Mouse (Mus musculus) CH12.LX (cell line): ENCODE measurements around the gene Gsto2. TPM values are rescaled to one million over a fixed set of nuclear protein-coding genes. Genes with fewer than 3 reads are reported as not detected.

ENCODE experiments used
- DNase-seq: peaks from one replicate; pipeline ENCODE4 v3.0.0-alpha.2; 2013; ENCODE audit errors: extremely low read depth
- H3K27ac ChIP-seq: 2 replicates; pipeline ENCODE4 v1.5.1; 2012; ENCODE audit warnings: low read depth, mild to moderate bottlenecking, control low read depth, moderate library complexity; ENCODE audit not compliant: insufficient read depth
- H3K27me3 ChIP-seq: replicated peaks from 2 replicates; pipeline ENCODE3; 2012; ENCODE audit warnings: inconsistent platforms
- H3K36me3 ChIP-seq, 2 experiments: replicated peaks in 1 of 2; 2 replicates each; pipeline versions ENCODE3 to v1.6.1; 2012; ENCODE audit warnings: inconsistent platforms in 1 of 2, low read length in 1 of 2, mild to moderate bottlenecking in 1 of 2, mixed read lengths in 1 of 2, moderate library complexity in 1 of 2; ENCODE audit not compliant: control insufficient read depth in 1 of 2, insufficient read depth in 1 of 2
- H3K4me1 ChIP-seq, 2 experiments: 2 replicates each; pipeline ENCODE4 v1.6.1; 2012; ENCODE audit warnings: inconsistent platforms in 1 of 2, moderate library complexity in 1 of 2; ENCODE audit not compliant: insufficient read depth in 2 of 2, control insufficient read depth in 1 of 2
- H3K4me2 ChIP-seq: 2 replicates; pipeline ENCODE4 v1.6.1; 2012; ENCODE audit warnings: low read depth, mild to moderate bottlenecking, control low read depth; ENCODE audit not compliant: poor library complexity, insufficient read depth, severe bottlenecking
- H3K4me3 ChIP-seq, 3 experiments: fragments of 150-350 bp in 1 of 3; sonication (generic) in 1 of 3; replicated peaks in 1 of 3; 2 replicates each; pipeline versions ENCODE3 to v1.5.1; 2011 to 2012; ENCODE audit warnings: low read depth in 2 of 3, low read length in 2 of 3, mild to moderate bottlenecking in 2 of 3, moderate library complexity in 2 of 3, control low read depth in 1 of 3, improper control_type of control experiment in 1 of 3, inconsistent platforms in 1 of 3, mixed read lengths in 1 of 3; ENCODE audit not compliant: poor library complexity in 1 of 3
- H3K79me2 ChIP-seq: replicated peaks from 2 replicates; pipeline ENCODE4 v1.6.1; 2012; ENCODE audit warnings: mild to moderate bottlenecking, moderate library complexity; ENCODE audit not compliant: control insufficient read depth, poor library complexity, insufficient read depth, severe bottlenecking; ENCODE audit errors: extremely low read depth
- H3K9ac ChIP-seq: 2 replicates; pipeline ENCODE4 v1.6.1; 2012; ENCODE audit warnings: low read depth, mild to moderate bottlenecking, control low read depth, moderate library complexity; ENCODE audit not compliant: insufficient read depth
- H3K9me3 ChIP-seq: replicated peaks from 2 replicates; pipeline ENCODE3; 2012; ENCODE audit warnings: low read length, inconsistent platforms, mixed read lengths
- CHD1 ChIP-seq: IDR thresholded peaks from 2 replicates; pipeline ENCODE4 v1.6.1; 2012; ENCODE audit warnings: low read depth, low read length, improper control_type of control experiment, inconsistent platforms
- CTCF ChIP-seq, 2 experiments: IDR thresholded peaks in 1 of 2; conservative IDR thresholded peaks in 1 of 2; 2 replicates each; pipeline ENCODE4 v1.5.1; 2011 to 2012; ENCODE audit warnings: low read depth in 2 of 2, low read length in 2 of 2, improper control_type of control experiment in 1 of 2, inconsistent platforms in 1 of 2, mild to moderate bottlenecking in 1 of 2, moderate library complexity in 1 of 2
- EP300 ChIP-seq: IDR thresholded peaks from 2 replicates; pipeline ENCODE4 v1.6.1; 2011; ENCODE audit warnings: low read length, improper control_type of control experiment
- ETS1 ChIP-seq: conservative IDR thresholded peaks from 2 replicates; pipeline ENCODE4 v1.6.1; 2012; ENCODE audit warnings: low read depth, mild to moderate bottlenecking, inconsistent platforms, low read length, improper control_type of control experiment, moderate library complexity
- GABPA ChIP-seq: IDR thresholded peaks from 2 replicates; pipeline ENCODE4 v1.6.1; 2012; ENCODE audit warnings: low read depth, low read length, improper control_type of control experiment, inconsistent platforms; ENCODE audit not compliant: insufficient replicate concordance
- IRF4 ChIP-seq: IDR thresholded peaks from 2 replicates; pipeline ENCODE4 v1.6.1; 2014; ENCODE audit warnings: low read depth, mild to moderate bottlenecking, inconsistent platforms, low read length, improper control_type of control experiment
- JUN ChIP-seq: IDR thresholded peaks from 2 replicates; pipeline ENCODE4 v1.6.1; 2011; ENCODE audit warnings: low read depth, mild to moderate bottlenecking, low read length, improper control_type of control experiment, moderate library complexity; ENCODE audit not compliant: insufficient read depth
- KAT2A ChIP-seq: IDR thresholded peaks from 2 replicates; pipeline ENCODE4 v1.6.1; 2012; ENCODE audit warnings: low read length, improper control_type of control experiment, inconsistent platforms; ENCODE audit not compliant: insufficient replicate concordance
- MAX ChIP-seq: IDR thresholded peaks from 2 replicates; pipeline ENCODE4 v1.6.1; 2011; ENCODE audit warnings: low read length, improper control_type of control experiment
- MXI1 ChIP-seq: IDR thresholded peaks from 2 replicates; pipeline ENCODE4 v1.6.1; 2011; ENCODE audit warnings: mild to moderate bottlenecking, low read depth, low read length, improper control_type of control experiment
- NELFE ChIP-seq: IDR thresholded peaks from 2 replicates; pipeline ENCODE4 v1.6.1; 2011; ENCODE audit warnings: low read depth, low read length, improper control_type of control experiment
- NRF1 ChIP-seq: IDR thresholded peaks from 2 replicates; pipeline ENCODE4 v1.6.1; 2014; ENCODE audit warnings: low read depth, mild to moderate bottlenecking, inconsistent platforms, low read length, improper control_type of control experiment, moderate library complexity
- SIN3A ChIP-seq: IDR thresholded peaks from 2 replicates; pipeline ENCODE4 v1.6.1; 2012; ENCODE audit warnings: low read length, improper control_type of control experiment, inconsistent platforms
- SMC3 ChIP-seq: IDR thresholded peaks from 2 replicates; pipeline ENCODE4 v1.6.1; 2011; ENCODE audit warnings: low read depth, low read length, improper control_type of control experiment
- USF1 ChIP-seq: IDR thresholded peaks from 2 replicates; pipeline ENCODE4 v1.6.1; 2014; ENCODE audit warnings: low read depth, mild to moderate bottlenecking, inconsistent platforms, low read length, improper control_type of control experiment
- ZKSCAN1 ChIP-seq: IDR thresholded peaks from 2 replicates; pipeline ENCODE4 v1.6.1; 2012; ENCODE audit warnings: low read depth, inconsistent platforms, low read length, improper control_type of control experiment, borderline replicate concordance
- ZMIZ1 ChIP-seq: IDR thresholded peaks from 2 replicates; pipeline ENCODE4 v1.6.1; 2012; ENCODE audit warnings: low read depth, mild to moderate bottlenecking, inconsistent platforms, low read length, improper control_type of control experiment
- dilution Hi-C: fragments of 300-500 bp; cut with MboI; formaldehyde crosslinking; loops from 2 replicates; pipeline ENCODE4 v1.14.3; 2020; ENCODE audit warnings: low sequenced_read_pairs; ENCODE audit not compliant: extremely low pct_unique_long_range_greater_than_20kb, extremely low pct_ligation_motif_present
- in situ Hi-C: fragments of 300-500 bp; cut with MboI; formaldehyde crosslinking; loops from 3 replicates; pipeline ENCODE4 v1.14.3; 2019; ENCODE audit warnings: low sequenced_read_pairs, low pct_ligation_motif_present, low pct_unique_long_range_greater_than_20kb, mixed read lengths
- polyA plus RNA-seq: library from polyadenylated mRNA; unstranded; fragments of >175 nt; gene quantifications from 2 replicates; pipeline ENCODE4 v1.2.1, GENCODE M21; 2012; ENCODE audit warnings: low read depth; ENCODE audit not compliant: insufficient read length
- total RNA-seq, 2 experiments: library from RNA; depleted of rRNA; stranded (reverse); fragments of 300-350 nt in 1 of 2; fragments of >200 nt in 1 of 2; gene quantifications; 2 replicates each; pipeline ENCODE4 v1.2.3; 2012 to 2014

Gene Gsto2
- total and polyA plus RNA-seq, 3 experiments, result 0.49 to 1.4 (median 1.3) TPM

DNA sequence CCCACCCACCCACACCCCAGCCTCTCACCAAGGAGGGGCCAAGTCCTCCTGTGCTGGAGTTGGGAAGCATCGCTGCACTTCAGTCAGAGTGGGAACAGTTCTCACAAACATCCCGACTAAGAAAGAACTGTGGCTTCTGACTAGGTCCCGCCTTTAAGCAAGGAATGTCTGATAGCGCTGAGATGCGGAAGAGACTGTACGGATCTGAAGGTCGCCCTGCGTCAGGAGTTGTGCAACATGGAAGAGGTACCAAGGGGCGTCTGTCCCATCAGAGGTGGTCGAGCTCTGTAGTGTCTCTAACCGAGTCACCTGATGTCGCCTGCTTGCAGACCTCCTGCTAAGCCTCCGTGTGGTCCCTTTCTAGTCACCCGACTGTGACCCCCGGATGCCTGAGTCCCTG lies 10.9 kb downstream of the Gsto2 start:
- in situ Hi-C loops, result no loop called here
- no peak overlapping the region for H3K9ac ChIP-seq
- H3K36me3 ChIP-seq, result no peaks in the 10 kb centered on the region
- no peak overlapping the region for H3K4me3 ChIP-seq
- no peaks in the 10 kb centered on the region for H3K9me3 ChIP-seq
- peaks cover 3% of the 10 kb centered on the region for H3K27me3 ChIP-seq
- H3K4me2 ChIP-seq, result no peak overlapping the region
- no peaks in the 10 kb centered on the region for H3K79me2 ChIP-seq
- no peak overlapping the region for H3K27ac ChIP-seq
- no peaks in the 10 kb centered on the region for H3K4me1 ChIP-seq
- TF ChIP-seq CHD1, result no peak
- TF ChIP-seq MAX, result no peak
- TF ChIP-seq JUN, result no peak
- no peak for TF ChIP-seq ZMIZ1
- TF ChIP-seq GABPA, result no peak
- no peak for TF ChIP-seq NELFE
- TF ChIP-seq NRF1, result no peak
- no peak for TF ChIP-seq MXI1
- no peak for TF ChIP-seq KAT2A
- no peak for TF ChIP-seq EP300
- TF ChIP-seq ETS1, result no peak
- no peak for DNase-seq
- dilution Hi-C loops, result no loop called here

DNA sequence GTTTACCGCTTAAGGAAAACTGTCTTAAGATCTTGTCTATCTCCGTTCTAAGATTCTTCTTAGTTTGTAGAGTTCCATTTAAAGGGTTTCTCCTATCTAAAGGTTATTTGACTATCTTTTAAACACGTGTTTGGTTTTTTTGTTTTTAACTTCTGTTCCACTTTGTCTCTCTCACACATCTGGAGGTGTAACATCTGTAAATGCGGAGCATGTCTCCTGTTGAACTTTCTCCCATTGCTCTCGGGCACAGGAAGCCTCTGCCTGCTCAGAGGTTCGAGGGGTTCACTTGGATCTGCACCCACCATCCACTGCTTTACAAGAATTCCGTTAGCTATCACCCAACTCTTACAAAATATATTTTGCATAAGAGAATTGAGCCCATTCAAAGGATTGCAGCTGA lies 16.2 kb downstream of the Gsto2 start:
- in situ Hi-C loops (loop anchor here (5.0 kb wide), 1 partner anchor 51 kb away; no protein-coding TSS in a partner anchor), dilution Hi-C loops (no loop called here)
- Histone ChIP-seq H3K4me1 (peaks cover 3 to 21% of the 10 kb centered on the region in 2 experiments; a peak in 3 of 4 replicates), H3K4me2 (no peak overlapping the region), H3K9ac (no peak overlapping the region), H3K36me3 (no peaks in the 10 kb centered on the region), H3K9me3 (no peaks in the 10 kb centered on the region), H3K27me3 (peaks cover 1% of the 10 kb centered on the region), H3K4me3 (no peak overlapping the region), H3K27ac (no peak overlapping the region), H3K79me2 (no peaks in the 10 kb centered on the region)
- no peak for DNase-seq
- no peak for TF ChIP-seq CTCF (conservative IDR thresholded peaks at IDR 0.05 in 1 of 2, IDR thresholded peaks at IDR 0.05 in 1 of 2; ENCODE audit: low read depth in 2 of 2, low read length in 2 of 2)
- TF ChIP-seq SIN3A, result no peak
- no peak for TF ChIP-seq MXI1
- no peak for TF ChIP-seq USF1
- TF ChIP-seq SMC3, result no peak
- TF ChIP-seq IRF4, result no peak
- no peak for TF ChIP-seq EP300
- no peak for TF ChIP-seq ETS1
- no peak for TF ChIP-seq ZKSCAN1
- TF ChIP-seq, all 38 proteins: peak for 0
